Mouse (Mus musculus): ENCODE results near the gene Ndn. TPM values are rescaled to one million over a fixed set of nuclear protein-coding genes. Genes with fewer than 3 reads are reported as not detected.
A peak's percentile ranks its signal among the peaks of the same experiment; 100 is the strongest.

Ndn gene
- total and polyA plus RNA-seq, 2 experiments from 2014 or later, result 21.0 to 23.5 TPM

- H3K36me3 ChIP-seq (replicated peaks; ENCODE audit: control insufficient read depth, insufficient read depth, low read length), result no peaks in the 10 kb centered on the region
- ATAC-seq (ENCODE audit: insufficient read depth, low read depth) (no peak), DNase-seq (ENCODE audit: low spot score) (no peak)
- no peak overlapping the region for H3K9ac ChIP-seq (replicated peaks; ENCODE audit: low read depth, low read length)
- no peak overlapping the region for H3K4me2 ChIP-seq (ENCODE audit: low read depth, low read length)
- H3K9me3 ChIP-seq (replicated peaks; ENCODE audit: control insufficient read depth, low read length), result no peaks in the 10 kb centered on the region; the same call in 1 of the 2 replicates
- H3K27ac ChIP-seq (ENCODE audit: low read depth), result no peak overlapping the region
- no peaks in the 10 kb centered on the region for H3K4me1 ChIP-seq (ENCODE audit: control insufficient read depth, insufficient read depth)
- H3K4me3 ChIP-seq (ENCODE audit: low read depth, low read length), result no peak overlapping the region
- TF ChIP-seq EP300 (IDR thresholded peaks at IDR 0.05; ENCODE audit: low read depth), result no peak
- peak; percentile 41 for TF ChIP-seq CTCF (IDR thresholded peaks at IDR 0.05; ENCODE audit: low read depth)
- H3K27me3 ChIP-seq (ENCODE audit: control insufficient read depth, insufficient read depth, low read length), result peaks cover 8% of the 10 kb centered on the region; the same call in 1 of the 2 replicates
- WGBS, result 18% methylated on average over 4 of the region's 4 CpGs
These were observed 29.3 kb downstream of the Ndn start for GRCm38 (mm10) chr7:62375658-62376057.

DNA sequence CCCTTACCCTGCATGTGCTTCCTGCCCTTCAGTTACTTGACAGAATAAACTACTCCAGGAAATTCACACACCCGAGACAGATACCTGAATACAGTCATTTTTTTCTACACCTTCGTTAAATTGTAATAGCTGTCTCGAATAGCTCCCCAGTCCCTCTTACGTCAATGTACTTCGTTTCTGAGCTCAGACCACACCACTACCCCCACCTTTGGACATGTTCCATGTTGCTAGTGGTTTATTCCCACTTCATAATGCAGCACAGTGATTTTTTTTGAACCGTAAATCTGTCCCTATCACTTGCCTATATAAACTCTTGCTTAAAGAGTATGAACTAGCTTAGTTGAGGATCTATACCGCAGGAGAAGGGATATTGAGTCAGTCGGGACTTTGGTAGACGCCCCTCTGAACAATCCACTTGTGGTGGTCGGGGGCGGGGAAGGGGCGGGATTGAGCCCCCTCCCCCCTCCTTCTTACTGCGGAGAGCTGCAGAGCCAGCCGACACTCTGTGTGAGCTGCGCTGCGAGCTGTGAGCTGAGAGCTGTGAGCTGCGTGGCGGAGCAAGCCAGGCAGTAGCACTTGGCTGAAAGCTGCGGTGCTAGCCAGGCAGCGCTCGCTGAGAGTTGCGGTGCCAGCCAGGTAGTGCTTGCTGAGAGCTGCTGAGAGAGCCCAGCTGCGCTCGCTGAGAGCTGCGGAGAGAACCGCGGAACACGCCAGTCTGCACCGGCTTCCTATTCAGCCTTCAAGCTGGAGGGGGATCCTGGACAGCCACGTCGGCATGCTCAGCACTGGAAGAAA is 30.3 kb downstream of the Ndn start, which contains the start of gene Magel2:
Gene Magel2 (plus strand): TSS at position 501 of the 795 bp plus-strand sequence.
- Histone ChIP-seq H3K36me3 (replicated peaks; ENCODE audit: control insufficient read depth, insufficient read depth, low read length) (no peaks in the 10 kb centered on the region), H3K27ac (ENCODE audit: low read depth) (no peak within 1 kb of the TSS), H3K4me3 (ENCODE audit: low read depth, low read length) (peak within 1 kb of the TSS; percentile 36), H3K4me1 (ENCODE audit: control insufficient read depth, insufficient read depth) (no peaks in the 10 kb centered on the region), H3K27me3 (ENCODE audit: control insufficient read depth, insufficient read depth, low read length) (peaks cover 8% of the 10 kb centered on the region; the same call in 1 of the 2 replicates), H3K9ac (replicated peaks; ENCODE audit: low read depth, low read length) (no peak within 1 kb of the TSS), H3K9me3 (replicated peaks; ENCODE audit: control insufficient read depth, low read length) (no peaks in the 10 kb centered on the region; the same call in 1 of the 2 replicates), H3K4me2 (ENCODE audit: low read depth, low read length) (peak within 1 kb of the TSS; percentile 47)
- 20% methylated on average over 30 of the region's 31 CpGs for WGBS
- DNase-seq (ENCODE audit: low spot score) (no peak), ATAC-seq (ENCODE audit: insufficient read depth, low read depth) (peak; percentile 33; the same call in 1 of the 2 replicates)
- no peak for TF ChIP-seq EP300 (IDR thresholded peaks at IDR 0.05; ENCODE audit: low read depth)
- TF ChIP-seq CTCF (IDR thresholded peaks at IDR 0.05; ENCODE audit: low read depth), result no peak

- Histone ChIP-seq H3K4me3 (ENCODE audit: low read depth, low read length) (peak overlapping the region; percentile 36), H3K9ac (replicated peaks; ENCODE audit: low read depth, low read length) (no peak overlapping the region), H3K9me3 (replicated peaks; ENCODE audit: control insufficient read depth, low read length) (no peaks in the 10 kb centered on the region; the same call in 1 of the 2 replicates), H3K4me2 (ENCODE audit: low read depth, low read length) (peak overlapping the region; percentile 47), H3K27me3 (ENCODE audit: control insufficient read depth, insufficient read depth, low read length) (peaks cover 8% of the 10 kb centered on the region; the same call in 1 of the 2 replicates), H3K4me1 (ENCODE audit: control insufficient read depth, insufficient read depth) (no peaks in the 10 kb centered on the region), H3K27ac (ENCODE audit: low read depth) (no peak overlapping the region), H3K36me3 (replicated peaks; ENCODE audit: control insufficient read depth, insufficient read depth, low read length) (no peaks in the 10 kb centered on the region)
- DNase-seq (ENCODE audit: low spot score) (no peak), ATAC-seq (ENCODE audit: insufficient read depth, low read depth) (0 out of 2 replicates have a peak, but pooled peaks have one; percentile 27)
- TF ChIP-seq EP300 (IDR thresholded peaks at IDR 0.05; ENCODE audit: low read depth), result no peak
- TF ChIP-seq CTCF (IDR thresholded peaks at IDR 0.05; ENCODE audit: low read depth), result no peak
- 29% methylated on average over 14 of the region's 14 CpGs for WGBS
These were observed 30.9 kb downstream of the Ndn start for GRCm38 (mm10) chr7:62377313-62377712.

- Histone ChIP-seq H3K27ac (ENCODE audit: low read depth) (no peak overlapping the region), H3K27me3 (ENCODE audit: control insufficient read depth, insufficient read depth, low read length) (peaks cover 8% of the 10 kb centered on the region; the same call in 1 of the 2 replicates), H3K4me1 (ENCODE audit: control insufficient read depth, insufficient read depth) (no peaks in the 10 kb centered on the region), H3K4me2 (ENCODE audit: low read depth, low read length) (no peak overlapping the region), H3K9me3 (replicated peaks; ENCODE audit: control insufficient read depth, low read length) (no peaks in the 10 kb centered on the region; the same call in 1 of the 2 replicates), H3K9ac (replicated peaks; ENCODE audit: low read depth, low read length) (no peak overlapping the region), H3K4me3 (ENCODE audit: low read depth, low read length) (no peak overlapping the region), H3K36me3 (replicated peaks; ENCODE audit: control insufficient read depth, insufficient read depth, low read length) (no peaks in the 10 kb centered on the region)
- ATAC-seq (ENCODE audit: insufficient read depth, low read depth) (no peak), DNase-seq (ENCODE audit: low spot score) (no peak)
- WGBS, result 84% methylated on average over 9 of the region's 9 CpGs
- TF ChIP-seq CTCF (IDR thresholded peaks at IDR 0.05; ENCODE audit: low read depth), result no peak
- no peak for TF ChIP-seq EP300 (IDR thresholded peaks at IDR 0.05; ENCODE audit: low read depth)
These were observed 32.2 kb downstream of the Ndn start for GRCm38 (mm10) chr7:62378529-62378928.

DNA sequence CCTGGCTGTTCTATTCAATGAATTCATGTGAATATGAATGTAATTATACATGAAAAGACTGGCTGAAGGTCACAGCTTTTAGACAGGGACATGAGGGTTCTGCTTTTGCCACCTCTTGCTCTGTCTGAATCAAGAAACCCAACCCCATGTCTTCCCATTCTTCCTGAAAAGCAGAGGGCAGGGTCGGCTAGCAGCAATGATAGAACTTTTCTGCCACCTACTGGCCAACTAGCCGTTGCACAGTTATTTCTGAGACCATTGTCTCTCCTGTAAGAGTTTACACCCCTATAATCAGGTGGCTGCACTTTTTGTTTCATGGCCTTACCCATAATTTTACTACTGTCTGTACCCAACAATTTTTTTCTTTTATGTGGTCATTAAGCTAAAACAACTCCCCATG is 36.0 kb downstream of the Ndn start:
- no peaks in the 10 kb centered on the region for H3K36me3 ChIP-seq (replicated peaks; ENCODE audit: control insufficient read depth, insufficient read depth, low read length)
- ATAC-seq (ENCODE audit: insufficient read depth, low read depth) (no peak), DNase-seq (ENCODE audit: low spot score) (no peak)
- H3K27ac ChIP-seq (ENCODE audit: low read depth), result no peak overlapping the region
- TF ChIP-seq CTCF (IDR thresholded peaks at IDR 0.05; ENCODE audit: low read depth), result peak; percentile 64
- TF ChIP-seq EP300 (IDR thresholded peaks at IDR 0.05; ENCODE audit: low read depth), result no peak
- no peaks in the 10 kb centered on the region for H3K27me3 ChIP-seq (ENCODE audit: control insufficient read depth, insufficient read depth, low read length)
- 5% methylated on average over 2 of the region's 2 CpGs for WGBS
- no peaks in the 10 kb centered on the region for H3K4me1 ChIP-seq (ENCODE audit: control insufficient read depth, insufficient read depth)
- no peak overlapping the region for H3K4me3 ChIP-seq (ENCODE audit: low read depth, low read length)
- no peak overlapping the region for H3K9ac ChIP-seq (replicated peaks; ENCODE audit: low read depth, low read length)
- H3K4me2 ChIP-seq (ENCODE audit: low read depth, low read length), result no peak overlapping the region
- no peaks in the 10 kb centered on the region; the same call in 1 of the 2 replicates for H3K9me3 ChIP-seq (replicated peaks; ENCODE audit: control insufficient read depth, low read length)
